Mouse (Mus musculus) CH12.LX (cell line): ENCODE measurements around the gene Mgat5. TPM values are rescaled to one million over a fixed set of nuclear protein-coding genes. Genes with fewer than 3 reads are reported as not detected.

Source experiments
- DNase-seq: peaks from one replicate; pipeline ENCODE4 v3.0.0-alpha.2; 2013; ENCODE audit errors: extremely low read depth
- H3K27ac ChIP-seq: 2 replicates; pipeline ENCODE4 v1.5.1; 2012; ENCODE audit warnings: low read depth, mild to moderate bottlenecking, control low read depth, moderate library complexity; ENCODE audit not compliant: insufficient read depth
- H3K27me3 ChIP-seq: replicated peaks from 2 replicates; pipeline ENCODE3; 2012; ENCODE audit warnings: inconsistent platforms
- H3K36me3 ChIP-seq, 2 experiments: replicated peaks in 1 of 2; 2 replicates each; pipeline versions ENCODE3 to v1.6.1; 2012; ENCODE audit warnings: inconsistent platforms in 1 of 2, low read length in 1 of 2, mild to moderate bottlenecking in 1 of 2, mixed read lengths in 1 of 2, moderate library complexity in 1 of 2; ENCODE audit not compliant: control insufficient read depth in 1 of 2, insufficient read depth in 1 of 2
- H3K4me1 ChIP-seq, 2 experiments: 2 replicates each; pipeline ENCODE4 v1.6.1; 2012; ENCODE audit warnings: inconsistent platforms in 1 of 2, moderate library complexity in 1 of 2; ENCODE audit not compliant: insufficient read depth in 2 of 2, control insufficient read depth in 1 of 2
- H3K4me2 ChIP-seq: 2 replicates; pipeline ENCODE4 v1.6.1; 2012; ENCODE audit warnings: low read depth, mild to moderate bottlenecking, control low read depth; ENCODE audit not compliant: poor library complexity, insufficient read depth, severe bottlenecking
- H3K4me3 ChIP-seq, 3 experiments: fragments of 150-350 bp in 1 of 3; sonication (generic) in 1 of 3; replicated peaks in 1 of 3; 2 replicates each; pipeline versions ENCODE3 to v1.5.1; 2011 to 2012; ENCODE audit warnings: low read depth in 2 of 3, low read length in 2 of 3, mild to moderate bottlenecking in 2 of 3, moderate library complexity in 2 of 3, control low read depth in 1 of 3, improper control_type of control experiment in 1 of 3, inconsistent platforms in 1 of 3, mixed read lengths in 1 of 3; ENCODE audit not compliant: poor library complexity in 1 of 3
- H3K79me2 ChIP-seq: replicated peaks from 2 replicates; pipeline ENCODE4 v1.6.1; 2012; ENCODE audit warnings: mild to moderate bottlenecking, moderate library complexity; ENCODE audit not compliant: control insufficient read depth, poor library complexity, insufficient read depth, severe bottlenecking; ENCODE audit errors: extremely low read depth
- H3K9ac ChIP-seq: 2 replicates; pipeline ENCODE4 v1.6.1; 2012; ENCODE audit warnings: low read depth, mild to moderate bottlenecking, control low read depth, moderate library complexity; ENCODE audit not compliant: insufficient read depth
- H3K9me3 ChIP-seq: replicated peaks from 2 replicates; pipeline ENCODE3; 2012; ENCODE audit warnings: low read length, inconsistent platforms, mixed read lengths
- BHLHE40 ChIP-seq: IDR thresholded peaks from 2 replicates; pipeline ENCODE4 v1.6.1; 2011; ENCODE audit warnings: mild to moderate bottlenecking, low read depth, low read length, improper control_type of control experiment
- CHD1 ChIP-seq: IDR thresholded peaks from 2 replicates; pipeline ENCODE4 v1.6.1; 2012; ENCODE audit warnings: low read depth, low read length, improper control_type of control experiment, inconsistent platforms
- CHD2 ChIP-seq: IDR thresholded peaks from 2 replicates; pipeline ENCODE4 v1.6.1; 2011; ENCODE audit warnings: low read length, improper control_type of control experiment
- CTCF ChIP-seq, 2 experiments: IDR thresholded peaks in 1 of 2; conservative IDR thresholded peaks in 1 of 2; 2 replicates each; pipeline ENCODE4 v1.5.1; 2011 to 2012; ENCODE audit warnings: low read depth in 2 of 2, low read length in 2 of 2, improper control_type of control experiment in 1 of 2, inconsistent platforms in 1 of 2, mild to moderate bottlenecking in 1 of 2, moderate library complexity in 1 of 2
- E2F4 ChIP-seq: IDR thresholded peaks from 2 replicates; pipeline ENCODE4 v1.6.1; 2011; ENCODE audit warnings: low read depth, low read length, improper control_type of control experiment; ENCODE audit not compliant: insufficient replicate concordance
- EP300 ChIP-seq: IDR thresholded peaks from 2 replicates; pipeline ENCODE4 v1.6.1; 2011; ENCODE audit warnings: low read length, improper control_type of control experiment
- ETS1 ChIP-seq: conservative IDR thresholded peaks from 2 replicates; pipeline ENCODE4 v1.6.1; 2012; ENCODE audit warnings: low read depth, mild to moderate bottlenecking, inconsistent platforms, low read length, improper control_type of control experiment, moderate library complexity
- GABPA ChIP-seq: IDR thresholded peaks from 2 replicates; pipeline ENCODE4 v1.6.1; 2012; ENCODE audit warnings: low read depth, low read length, improper control_type of control experiment, inconsistent platforms; ENCODE audit not compliant: insufficient replicate concordance
- HCFC1 ChIP-seq: IDR thresholded peaks from 2 replicates; pipeline ENCODE4 v1.6.1; 2012; ENCODE audit warnings: low read depth, mild to moderate bottlenecking, inconsistent platforms, low read length, improper control_type of control experiment
- JUND ChIP-seq: conservative IDR thresholded peaks from 2 replicates; pipeline ENCODE4 v1.6.1; 2011; ENCODE audit warnings: low read depth, low read length, improper control_type of control experiment
- KAT2A ChIP-seq: IDR thresholded peaks from 2 replicates; pipeline ENCODE4 v1.6.1; 2012; ENCODE audit warnings: low read length, improper control_type of control experiment, inconsistent platforms; ENCODE audit not compliant: insufficient replicate concordance
- MAX ChIP-seq: IDR thresholded peaks from 2 replicates; pipeline ENCODE4 v1.6.1; 2011; ENCODE audit warnings: low read length, improper control_type of control experiment
- MAZ ChIP-seq: IDR thresholded peaks from 2 replicates; pipeline ENCODE4 v1.6.1; 2012; ENCODE audit warnings: low read depth, mild to moderate bottlenecking, inconsistent platforms, low read length, improper control_type of control experiment, moderate library complexity
- MEF2A ChIP-seq: IDR thresholded peaks from 2 replicates; pipeline ENCODE4 v1.6.1; 2014; ENCODE audit warnings: low read depth, mild to moderate bottlenecking, inconsistent platforms, low read length, improper control_type of control experiment, borderline replicate concordance
- MXI1 ChIP-seq: IDR thresholded peaks from 2 replicates; pipeline ENCODE4 v1.6.1; 2011; ENCODE audit warnings: mild to moderate bottlenecking, low read depth, low read length, improper control_type of control experiment
- MYC ChIP-seq: IDR thresholded peaks from 2 replicates; pipeline ENCODE4 v1.6.1; 2011; ENCODE audit warnings: low read depth, mild to moderate bottlenecking, improper control_type of control experiment, low read length
- NRF1 ChIP-seq: IDR thresholded peaks from 2 replicates; pipeline ENCODE4 v1.6.1; 2014; ENCODE audit warnings: low read depth, mild to moderate bottlenecking, inconsistent platforms, low read length, improper control_type of control experiment, moderate library complexity
- PAX5 ChIP-seq: IDR thresholded peaks from 2 replicates; pipeline ENCODE4 v1.6.1; 2012; ENCODE audit warnings: low read length, inconsistent platforms, mixed read lengths
- POLR2A ChIP-seq: IDR thresholded peaks from 2 replicates; pipeline ENCODE4 v1.6.1; 2011; ENCODE audit warnings: low read depth, mild to moderate bottlenecking, improper control_type of control experiment, low read length
- RAD21 ChIP-seq: IDR thresholded peaks from 2 replicates; pipeline ENCODE4 v1.6.1; 2011; ENCODE audit warnings: low read depth, mild to moderate bottlenecking, low read length, improper control_type of control experiment, moderate library complexity
- RCOR1 ChIP-seq: conservative IDR thresholded peaks from 2 replicates; pipeline ENCODE4 v1.6.1; 2012; ENCODE audit warnings: low read depth, mild to moderate bottlenecking, inconsistent platforms, low read length, improper control_type of control experiment
- SIN3A ChIP-seq: IDR thresholded peaks from 2 replicates; pipeline ENCODE4 v1.6.1; 2012; ENCODE audit warnings: low read length, improper control_type of control experiment, inconsistent platforms
- SMC3 ChIP-seq: IDR thresholded peaks from 2 replicates; pipeline ENCODE4 v1.6.1; 2011; ENCODE audit warnings: low read depth, low read length, improper control_type of control experiment
- TBP ChIP-seq: conservative IDR thresholded peaks from 2 replicates; pipeline ENCODE4 v1.6.1; 2011; ENCODE audit warnings: low read depth, low read length, improper control_type of control experiment
- TCF12 ChIP-seq: IDR thresholded peaks from 2 replicates; pipeline ENCODE4 v1.6.1; 2014; ENCODE audit warnings: low read depth, mild to moderate bottlenecking, inconsistent platforms, low read length, improper control_type of control experiment
- UBTF ChIP-seq: IDR thresholded peaks from 2 replicates; pipeline ENCODE4 v1.6.1; 2012; ENCODE audit warnings: low read depth, mild to moderate bottlenecking, inconsistent platforms, low read length, improper control_type of control experiment, moderate library complexity
- USF1 ChIP-seq: IDR thresholded peaks from 2 replicates; pipeline ENCODE4 v1.6.1; 2014; ENCODE audit warnings: low read depth, mild to moderate bottlenecking, inconsistent platforms, low read length, improper control_type of control experiment
- USF2 ChIP-seq: conservative IDR thresholded peaks from 2 replicates; pipeline ENCODE4 v1.6.1; 2011; ENCODE audit warnings: low read depth, low read length, improper control_type of control experiment
- ZC3H11A ChIP-seq: IDR thresholded peaks from 2 replicates; pipeline ENCODE4 v1.6.1; 2012; ENCODE audit warnings: low read depth, mild to moderate bottlenecking, inconsistent platforms, low read length, improper control_type of control experiment
- ZKSCAN1 ChIP-seq: IDR thresholded peaks from 2 replicates; pipeline ENCODE4 v1.6.1; 2012; ENCODE audit warnings: low read depth, inconsistent platforms, low read length, improper control_type of control experiment, borderline replicate concordance
- ZMIZ1 ChIP-seq: IDR thresholded peaks from 2 replicates; pipeline ENCODE4 v1.6.1; 2012; ENCODE audit warnings: low read depth, mild to moderate bottlenecking, inconsistent platforms, low read length, improper control_type of control experiment
- ZNF384 ChIP-seq: IDR thresholded peaks from 2 replicates; pipeline ENCODE4 v1.6.1; 2012; ENCODE audit warnings: low read depth, low read length, improper control_type of control experiment, inconsistent platforms
- dilution Hi-C: fragments of 300-500 bp; cut with MboI; formaldehyde crosslinking; loops from 2 replicates; pipeline ENCODE4 v1.14.3; 2020; ENCODE audit warnings: low sequenced_read_pairs; ENCODE audit not compliant: extremely low pct_unique_long_range_greater_than_20kb, extremely low pct_ligation_motif_present
- in situ Hi-C: fragments of 300-500 bp; cut with MboI; formaldehyde crosslinking; loops from 3 replicates; pipeline ENCODE4 v1.14.3; 2019; ENCODE audit warnings: low sequenced_read_pairs, low pct_ligation_motif_present, low pct_unique_long_range_greater_than_20kb, mixed read lengths
- polyA plus RNA-seq: library from polyadenylated mRNA; unstranded; fragments of >175 nt; gene quantifications from 2 replicates; pipeline ENCODE4 v1.2.1, GENCODE M21; 2012; ENCODE audit warnings: low read depth; ENCODE audit not compliant: insufficient read length
- total RNA-seq, 2 experiments: library from RNA; depleted of rRNA; stranded (reverse); fragments of 300-350 nt in 1 of 2; fragments of >200 nt in 1 of 2; gene quantifications; 2 replicates each; pipeline ENCODE4 v1.2.3; 2012 to 2014

Gene Mgat5
- total and polyA plus RNA-seq, 3 experiments = 5.9 to 8.8 (median 6.6) TPM

DNA sequence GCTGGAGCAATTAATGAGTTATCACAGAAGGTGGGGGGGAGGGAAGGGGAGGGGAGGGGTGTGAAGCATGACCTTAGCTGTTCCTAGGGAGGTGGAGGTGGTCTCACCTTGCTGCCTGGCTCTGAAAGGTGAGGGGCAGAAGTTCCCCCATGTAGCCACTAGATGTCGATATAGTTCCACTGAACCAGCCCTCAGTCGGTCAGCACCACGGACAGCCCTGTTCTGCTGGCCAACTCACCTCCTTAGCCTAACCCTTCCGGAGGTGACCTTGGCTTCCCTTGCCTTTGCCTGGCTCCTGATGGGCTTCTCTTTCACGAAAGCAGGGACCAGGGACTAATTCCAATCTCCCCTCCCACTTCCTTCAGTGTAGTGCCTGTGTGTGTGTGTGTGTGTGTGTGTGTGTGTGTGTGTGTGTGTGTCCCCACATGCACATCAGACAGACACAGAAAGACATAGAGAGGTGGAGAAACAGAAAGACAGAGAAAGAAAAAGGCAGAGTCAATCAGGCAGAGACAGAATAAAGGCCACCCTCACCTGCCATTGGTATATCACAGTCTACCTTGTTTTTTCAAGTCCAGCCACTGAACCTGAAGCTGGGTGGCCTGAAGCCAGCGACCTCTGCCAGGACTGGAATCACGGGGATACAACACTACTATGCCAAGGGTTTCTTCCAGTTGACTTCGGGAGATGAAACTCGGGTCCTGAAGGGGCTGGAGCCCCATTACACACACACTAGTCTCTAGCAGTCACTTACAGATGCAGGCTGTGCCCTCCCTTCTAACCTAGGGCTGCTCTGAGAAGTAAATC is 292.1 kb downstream of the Mgat5 start:
- Histone ChIP-seq H3K9me3 (no peaks in the 10 kb centered on the region), H3K79me2 (no peaks in the 10 kb centered on the region), H3K36me3 (peaks cover 3 to 40% of the 10 kb centered on the region in 2 experiments), H3K27ac (no peak overlapping the region), H3K9ac (no peak overlapping the region), H3K4me3 (no peak overlapping the region), H3K4me1 (peaks cover 3 to 16% of the 10 kb centered on the region in 2 experiments), H3K27me3 (no peaks in the 10 kb centered on the region), H3K4me2 (no peak overlapping the region)
- in situ Hi-C loops (no loop called here), dilution Hi-C loops (no loop called here)
- TF ChIP-seq USF1 (no peak), CHD1 (no peak), E2F4 (no peak), RCOR1 (no peak), CTCF (conservative IDR thresholded peaks at IDR 0.05 in 1 of 2, IDR thresholded peaks at IDR 0.05 in 1 of 2; ENCODE audit: low read depth in 2 of 2, low read length in 2 of 2) (peak; percentile 95 to 100), MXI1 (no peak), ZKSCAN1 (no peak), USF2 (no peak), ZMIZ1 (no peak), MEF2A (no peak), SIN3A (0 out of 2 replicates have a peak, but pooled peaks have one; percentile 35), ETS1 (no peak), BHLHE40 (no peak), SMC3 (peak; percentile 90), MAZ (no peak), TBP (no peak), CHD2 (no peak), HCFC1 (no peak), MYC (no peak), KAT2A (no peak), PAX5 (no peak), EP300 (no peak), TCF12 (no peak), JUND (no peak), POLR2A (no peak), ZC3H11A (peak; percentile 67), GABPA (no peak), RAD21 (peak; percentile 95), NRF1 (no peak), MAX (no peak), ZNF384 (no peak), UBTF (no peak)
- peak; percentile 48 for DNase-seq
